Mouse (Mus musculus) gastrocnemius, postnatal 14 days (tissue): ENCODE results near the gene Kcnk3. TPM values are rescaled to one million over a fixed set of nuclear protein-coding genes. Genes with fewer than 3 reads are reported as not detected.

Source experiments
- DNase-seq: peaks from one replicate; pipeline ENCODE4 v3.0.0; 2021; ENCODE audit warnings: mixed read lengths
- intact Hi-C: fragments of 180-260 bp; cut with DNase I; formaldehyde crosslinking; loops from one replicate; pipeline ENCODE4 v1.15.1; 2025; ENCODE audit warnings: low total_unique reads
- total RNA-seq, 2 experiments: library from RNA; stranded (reverse); gene quantifications; 2 replicates each; pipeline ENCODE4 v1.2.3; 2021

Gene Kcnk3
- total RNA-seq, 2 experiments from 2014 or later, result 0.42 to 1.2 TPM

DNA sequence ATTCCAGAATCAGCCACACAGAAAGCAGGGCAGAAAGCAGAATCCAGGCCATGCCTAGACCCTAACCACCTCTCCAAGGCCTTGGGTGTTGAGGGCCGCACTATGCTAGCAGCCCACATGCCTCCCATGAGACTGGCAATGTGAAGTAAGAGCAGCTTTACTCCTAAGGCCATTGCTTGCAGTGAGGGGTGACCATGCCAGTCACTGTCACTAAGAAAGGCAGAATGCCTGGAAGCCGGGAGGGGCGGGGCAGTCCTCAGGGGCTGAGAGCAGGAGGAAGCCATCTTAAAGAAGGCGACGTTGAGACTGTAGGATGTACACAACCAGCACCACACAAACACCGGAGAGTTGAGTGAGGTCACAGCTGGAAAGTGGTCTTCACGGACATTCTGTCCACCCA is 21.1 kb downstream of the Kcnk3 start:
- no peak for DNase-seq
- intact Hi-C loops, result no loop called here

GRCm38 (mm10) chr5:30609918-30610645 is 22.1 kb downstream of the Kcnk3 start:
- intact Hi-C loops, result no loop called here
- DNase-seq, result no peak

GRCm38 (mm10) chr5:30611091-30611490 is 23.1 kb downstream of the Kcnk3 start:
- intact Hi-C loops, result no loop called here
- no peak for DNase-seq

- intact Hi-C loops, result no loop called here
- no peak for DNase-seq
Measured at GRCm38 (mm10) chr5:30611689-30612088, 23.7 kb downstream of the Kcnk3 start.

- intact Hi-C loops, result no loop called here
- DNase-seq, result no peak
Measured at GRCm38 (mm10) chr5:30612575-30612974, 24.6 kb downstream of the Kcnk3 start.

DNA sequence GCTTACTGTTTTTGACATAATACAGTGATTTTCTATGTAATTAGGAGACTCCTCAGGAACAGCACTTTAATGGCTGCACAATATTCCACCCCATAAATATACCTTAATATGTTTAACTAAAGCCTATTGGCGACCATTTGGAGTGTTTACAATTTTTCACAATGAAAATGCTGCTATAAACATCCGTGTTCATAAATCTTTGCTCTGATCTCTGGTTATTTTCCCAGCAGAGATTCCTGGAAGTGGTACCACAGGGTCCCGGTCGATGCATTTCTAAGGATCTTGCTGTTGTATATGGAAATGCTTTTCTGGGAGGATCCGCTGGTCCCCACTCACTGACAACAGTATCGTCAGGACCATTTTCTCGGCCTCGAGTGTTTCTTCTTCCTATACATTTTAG is 25.3 kb downstream of the Kcnk3 start:
- DNase-seq, result no peak
- intact Hi-C loops, result no loop called here

DNA sequence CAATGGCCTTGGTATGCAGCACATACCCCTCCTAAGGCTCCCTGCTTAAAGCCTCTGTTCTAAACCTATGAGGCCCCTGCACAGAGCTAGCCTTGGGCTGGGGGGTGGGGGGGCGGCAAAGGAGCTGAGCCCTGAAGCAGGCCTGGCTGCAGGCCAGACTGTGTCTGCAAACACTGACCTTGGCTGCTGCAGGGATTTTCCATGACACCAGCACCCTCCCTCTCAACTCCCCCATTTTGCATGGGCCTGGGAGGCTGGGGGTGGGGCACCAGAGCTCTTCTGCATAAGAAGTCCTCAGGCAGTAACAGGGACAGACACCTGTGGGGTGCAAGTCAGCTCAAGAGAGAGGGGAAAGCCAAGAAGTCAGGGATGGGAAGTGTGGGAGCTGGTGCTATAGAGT is 26.3 kb downstream of the Kcnk3 start:
- peak; percentile 13 for DNase-seq
- intact Hi-C loops, result no loop called here

DNA sequence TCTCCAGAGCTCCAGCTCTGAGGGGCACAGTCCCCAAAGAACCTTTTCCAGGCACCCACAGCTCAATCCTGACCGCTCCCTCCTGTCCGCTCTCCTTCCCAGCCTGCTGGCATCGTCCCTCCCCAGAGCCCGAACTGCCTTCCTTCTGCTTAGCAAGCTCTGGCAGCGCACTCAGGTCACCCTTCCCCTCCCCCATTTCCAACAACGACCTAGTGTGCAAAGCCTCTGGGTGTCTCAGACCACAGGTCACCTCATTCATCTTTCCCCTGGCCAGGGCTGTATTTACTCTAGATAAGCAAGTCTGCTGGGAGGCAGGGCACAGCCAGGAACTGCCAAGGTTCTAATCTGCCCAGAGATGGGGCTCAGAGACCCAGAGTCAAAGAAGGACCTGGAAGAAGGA is 27.4 kb downstream of the Kcnk3 start:
- intact Hi-C loops, result no loop called here
- no peak for DNase-seq

- intact Hi-C loops, result no loop called here
- no peak for DNase-seq
Measured at GRCm38 (mm10) chr5:30615819-30616218, 27.8 kb downstream of the Kcnk3 start.

DNA sequence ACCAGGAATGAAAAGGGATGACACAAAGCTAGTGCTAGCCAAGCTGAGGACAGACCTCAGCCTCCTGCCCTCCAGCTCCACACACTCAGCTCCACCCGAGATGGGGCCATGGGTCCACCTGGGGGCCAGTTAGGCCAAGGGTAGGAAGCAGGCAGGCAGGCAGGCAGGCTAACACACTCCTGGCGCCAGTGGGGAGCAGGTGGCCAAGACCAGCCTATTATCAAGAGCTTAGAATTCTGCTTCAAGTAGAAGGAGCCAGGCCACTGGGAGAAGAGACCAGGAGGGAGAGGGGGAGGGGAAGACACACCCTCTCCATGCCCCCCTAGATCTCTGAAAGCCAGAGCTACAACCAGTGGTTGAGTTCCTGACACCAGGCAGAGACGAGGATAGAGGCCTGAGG is 28.7 kb downstream of the Kcnk3 start:
- no peak for DNase-seq
- intact Hi-C loops, result no loop called here

DNA sequence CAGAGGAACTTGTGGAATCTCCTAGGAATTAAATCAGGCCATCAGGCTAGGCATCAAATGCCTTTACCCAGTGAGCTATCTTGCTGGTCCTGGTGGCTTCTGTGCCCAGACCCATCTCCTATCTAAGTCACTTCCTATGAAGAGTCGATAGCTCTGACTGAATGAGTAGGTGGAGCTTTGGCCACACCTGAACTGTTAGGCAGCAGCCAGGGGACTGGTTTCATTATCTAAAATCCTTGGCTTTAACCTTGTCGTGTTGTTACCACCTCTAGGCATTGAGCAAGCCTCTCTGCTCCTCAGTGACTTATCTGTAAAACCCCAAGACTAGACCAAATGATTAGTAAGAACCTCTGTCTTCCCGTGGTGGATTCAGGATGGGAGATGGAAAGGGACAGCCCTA is 29.4 kb downstream of the Kcnk3 start:
- intact Hi-C loops, result no loop called here

GRCm38 (mm10) chr5:30617851-30618250 is 29.9 kb downstream of the Kcnk3 start:
- intact Hi-C loops, result no loop called here
- DNase-seq, result no peak

More for the DNA sequence above, 29.4 kb downstream of the Kcnk3 start:
- no peak for DNase-seq

- no peak for DNase-seq
Measured at GRCm38 (mm10) chr5:30618376-30619003, 30.5 kb downstream of the Kcnk3 start.

DNA sequence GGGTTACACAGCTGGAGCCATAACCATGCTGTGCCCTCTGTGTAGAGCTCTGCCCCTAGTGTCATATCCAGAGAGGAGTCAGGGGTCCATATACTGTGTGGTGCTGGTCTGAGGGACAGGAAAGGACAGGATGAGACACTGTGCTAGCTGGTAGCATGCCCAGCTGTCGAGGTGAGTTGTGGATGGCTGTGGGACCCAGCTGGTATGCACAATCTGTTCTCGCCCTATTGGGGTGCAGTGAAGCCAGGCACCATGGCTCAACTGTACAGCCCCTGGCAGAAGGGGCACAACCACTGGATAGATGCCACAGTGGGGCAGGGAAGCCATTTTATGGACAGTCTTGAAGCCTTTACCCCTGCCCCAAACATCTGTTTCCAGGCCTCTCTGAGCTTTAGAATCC is 31.2 kb downstream of the Kcnk3 start:
- intact Hi-C loops, result no loop called here
- no peak for DNase-seq

More at GRCm38 (mm10) chr5:30618376-30619003, 30.5 kb downstream of the Kcnk3 start:
- intact Hi-C loops, result no loop called here

DNA sequence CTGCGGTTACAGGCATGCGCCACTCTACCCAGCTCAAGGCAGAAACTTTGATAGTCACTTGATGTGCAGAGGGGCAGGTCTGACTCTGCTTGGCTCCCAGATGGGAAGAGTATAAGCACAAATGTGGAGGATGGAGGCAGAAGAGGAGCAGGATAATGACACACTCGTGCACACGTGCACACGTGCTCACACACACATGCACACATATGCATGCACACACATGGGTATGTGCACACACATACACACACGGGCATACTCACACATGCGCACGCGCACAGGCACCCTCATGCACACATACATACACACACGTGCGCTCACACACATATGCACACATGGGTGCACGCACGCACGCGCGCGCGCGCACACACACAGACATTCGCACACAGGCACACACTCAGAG is 32.6 kb downstream of the Kcnk3 start:
- intact Hi-C loops, result no loop called here
- no peak for DNase-seq

- no peak for DNase-seq
- intact Hi-C loops, result no loop called here
Measured at GRCm38 (mm10) chr5:30621211-30621790, 33.3 kb downstream of the Kcnk3 start.

DNA sequence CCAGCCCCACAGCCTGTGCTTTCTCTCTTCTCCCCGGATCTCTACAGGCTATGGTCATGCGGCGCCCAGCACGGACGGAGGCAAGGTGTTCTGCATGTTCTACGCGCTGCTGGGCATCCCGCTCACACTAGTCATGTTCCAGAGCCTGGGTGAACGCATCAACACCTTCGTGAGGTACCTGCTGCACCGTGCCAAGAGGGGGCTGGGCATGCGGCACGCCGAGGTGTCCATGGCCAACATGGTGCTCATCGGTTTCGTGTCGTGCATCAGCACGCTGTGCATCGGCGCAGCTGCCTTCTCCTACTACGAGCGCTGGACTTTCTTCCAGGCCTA is 33.8 kb downstream of the Kcnk3 start:
- DNase-seq, result no peak
- intact Hi-C loops, result no loop called here

- intact Hi-C loops, result no loop called here
- DNase-seq, result peak; percentile 14
Measured at GRCm38 (mm10) chr5:30622177-30622840, 34.3 kb downstream of the Kcnk3 start.

DNA sequence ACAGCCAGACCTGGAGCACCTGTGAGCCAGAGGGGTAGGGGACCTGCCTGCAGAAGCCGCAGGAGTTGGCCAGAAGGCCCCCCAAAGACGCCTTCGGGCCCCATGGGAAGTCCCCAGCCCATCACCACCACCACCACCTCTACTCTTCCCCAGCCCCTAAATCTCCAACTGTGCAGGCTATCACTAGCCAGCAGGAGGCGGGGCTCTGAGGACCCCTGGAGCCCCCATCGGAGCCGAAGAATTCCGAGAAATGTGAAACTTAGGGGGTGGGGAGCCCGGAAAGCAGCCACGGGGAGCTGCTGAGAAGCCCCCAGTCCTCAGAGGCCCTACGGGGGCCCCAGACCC is 34.8 kb downstream of the Kcnk3 start:
- no peak for DNase-seq
- intact Hi-C loops, result no loop called here

GRCm38 (mm10) chr5:30623380-30623779 is 35.4 kb downstream of the Kcnk3 start:
- intact Hi-C loops, result no loop called here
- no peak for DNase-seq

DNA sequence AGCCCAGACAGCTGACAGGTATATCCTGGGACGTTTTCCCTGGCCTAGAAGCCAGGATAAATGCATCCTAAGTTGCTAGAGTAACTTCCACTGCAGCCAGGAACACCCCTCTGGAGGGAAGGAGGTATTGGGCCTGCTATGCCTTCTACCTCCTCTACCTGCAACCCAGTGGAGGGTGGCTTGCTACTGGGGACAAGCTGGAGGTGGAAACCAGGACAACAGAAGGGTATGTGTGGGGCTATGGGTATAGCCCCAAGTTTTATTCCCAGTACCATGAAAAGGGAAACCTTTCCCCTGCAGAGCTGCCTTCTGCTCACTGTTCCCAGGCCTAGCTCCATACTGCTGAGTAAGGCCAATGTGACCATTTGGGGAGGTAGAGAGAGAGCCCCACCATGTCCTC is 36.3 kb downstream of the Kcnk3 start:
- no peak for DNase-seq
- intact Hi-C loops, result no loop called here
